Mouse (Mus musculus) kidney, postnatal 14 days (tissue): ENCODE data around the gene Fbxw5.

Experiments
- DNase-seq: peaks from one replicate; pipeline ENCODE4 v3.0.0; 2022; ENCODE audit warnings: mixed read lengths

The Fbxw5 gene

GRCm38 (mm10) chr2:25479551-25480311, 20.8 kb upstream of the Fbxw5 start:
- DNase-seq = no peak

- DNase-seq = no peak
Observed at GRCm38 (mm10) chr2:25480541-25480940, 20.0 kb upstream of the Fbxw5 start.

GRCm38 (mm10) chr2:25482969-25483368, 17.6 kb upstream of the Fbxw5 start:
- DNase-seq = peak; percentile 44

GRCm38 (mm10) chr2:25484901-25485647, 15.5 kb upstream of the Fbxw5 start:
- DNase-seq = peak; percentile 66

- DNase-seq = no peak
Observed at GRCm38 (mm10) chr2:25487965-25488670, 12.4 kb upstream of the Fbxw5 start.

GRCm38 (mm10) chr2:25488671-25489068, 11.9 kb upstream of the Fbxw5 start:
- no peak for DNase-seq

- no peak for DNase-seq
Observed at GRCm38 (mm10) chr2:25492988-25493387, 7.6 kb upstream of the Fbxw5 start.

- no peak for DNase-seq
Observed at GRCm38 (mm10) chr2:25493476-25493961, 7.0 kb upstream of the Fbxw5 start, which contains the start of gene Lcn12. Gene Lcn12 (minus strand): TSS chr2:25493911.

- peak; percentile 34 for DNase-seq
Observed at GRCm38 (mm10) chr2:25496462-25496861, 4.1 kb upstream of the Fbxw5 start.

- no peak for DNase-seq
Observed at GRCm38 (mm10) chr2:25497846-25498575, 2.5 kb upstream of the Fbxw5 start.

- DNase-seq = no peak
Observed at GRCm38 (mm10) chr2:25498622-25499478, 1.7 kb upstream of the Fbxw5 start.

- peak; percentile 25 for DNase-seq
Observed at GRCm38 (mm10) chr2:25500071-25500575, 427 bp upstream of the Fbxw5 start.

GRCm38 (mm10) chr2:25501593-25502486, 1.3 kb downstream of the Fbxw5 start, which contains the start of gene C8g:
Gene C8g (minus strand): TSS chr2:25501719.
- DNase-seq = no peak

- no peak for DNase-seq
Observed at GRCm38 (mm10) chr2:25502726-25503125, 2.2 kb downstream of the Fbxw5 start.

- DNase-seq = no peak
Observed at GRCm38 (mm10) chr2:25504538-25504937, 4.0 kb downstream of the Fbxw5 start.

GRCm38 (mm10) chr2:25505000-25505399, 4.5 kb downstream of the Fbxw5 start:
- DNase-seq = no peak

- DNase-seq = no peak
Observed at GRCm38 (mm10) chr2:25505860-25506259, 5.3 kb downstream of the Fbxw5 start.

GRCm38 (mm10) chr2:25506964-25507363, 6.4 kb downstream of the Fbxw5 start:
- DNase-seq = peak; percentile 42

- no peak for DNase-seq
Observed at GRCm38 (mm10) chr2:25509912-25510311, 9.4 kb downstream of the Fbxw5 start.
